Mouse (Mus musculus): ENCODE measurements at regions not wholly inside any gene's neighbourhood (a gene's known extent, or its start where the extent isn't known, plus 50 kb on each side); places are given as distances from the start of the nearest gene placed in this dataset.

DNA sequence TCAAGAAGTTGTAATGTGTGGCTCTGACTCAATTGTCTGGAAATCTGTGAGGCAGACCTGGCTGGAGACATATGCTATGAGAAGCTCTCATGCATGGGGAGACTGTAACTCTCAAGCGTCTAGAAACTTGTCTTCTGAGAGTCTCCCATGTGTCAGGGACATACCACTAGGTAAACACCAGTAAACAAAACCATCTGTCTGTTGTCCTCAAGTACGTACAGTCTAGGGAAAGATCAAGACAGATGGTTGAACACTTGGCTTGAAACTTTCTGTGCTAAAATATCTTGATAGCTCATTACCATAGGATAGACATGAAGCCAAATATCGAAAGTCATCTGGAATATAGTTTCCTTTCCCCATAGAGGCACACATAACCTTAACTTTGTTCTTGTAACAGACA is 562.3 kb upstream of the Btbd3 start:
- TF ChIP-seq POLR2A (IDR thresholded peaks at IDR 0.05; ENCODE audit: borderline replicate concordance, low read depth, low read length) (no peak), CTCF (IDR thresholded peaks at IDR 0.05; ENCODE audit: low read depth, low read length) (no peak)
